Mouse (Mus musculus): Measurements from ENCODE around the gene Gm3488. TPM values are rescaled to one million over a fixed set of nuclear protein-coding genes. Genes with fewer than 3 reads are reported as not detected.
"Not testable (repeated sequence)": the region's sequence is repeated elsewhere in the genome, so short reads cannot be mapped to it uniquely, and the experiment has no call there.

The Gm3488 gene
- not detected in 2 replicates for polyA plus RNA-seq (2012; ENCODE audit: insufficient read depth, low replicate concordance)

- H3K9me3 ChIP-seq; H3K36me3 ChIP-seq (replicated peaks; ENCODE audit: low read length); H3K27me3 ChIP-seq (replicated peaks); H3K4me1 ChIP-seq; H3K4me3 ChIP-seq (replicated peaks): not testable (repeated sequence)
These were observed at the start of gene Gm3488 for GRCm38 (mm10) chr14:5501374-5501773. TSS of gene Gm3488 (plus strand) at chr14:5501674.

GRCm38 (mm10) chr14:5455367-5455766 lies 46.1 kb upstream of the Gm3488 start, which contains the start of gene Gm3194:
TSS of gene Gm3194 (minus strand) at chr14:5455467.
- not testable (repeated sequence) for H3K4me3 ChIP-seq (replicated peaks); H3K36me3 ChIP-seq (replicated peaks; ENCODE audit: low read length); H3K9me3 ChIP-seq; H3K4me1 ChIP-seq; H3K27me3 ChIP-seq (replicated peaks)

DNA sequence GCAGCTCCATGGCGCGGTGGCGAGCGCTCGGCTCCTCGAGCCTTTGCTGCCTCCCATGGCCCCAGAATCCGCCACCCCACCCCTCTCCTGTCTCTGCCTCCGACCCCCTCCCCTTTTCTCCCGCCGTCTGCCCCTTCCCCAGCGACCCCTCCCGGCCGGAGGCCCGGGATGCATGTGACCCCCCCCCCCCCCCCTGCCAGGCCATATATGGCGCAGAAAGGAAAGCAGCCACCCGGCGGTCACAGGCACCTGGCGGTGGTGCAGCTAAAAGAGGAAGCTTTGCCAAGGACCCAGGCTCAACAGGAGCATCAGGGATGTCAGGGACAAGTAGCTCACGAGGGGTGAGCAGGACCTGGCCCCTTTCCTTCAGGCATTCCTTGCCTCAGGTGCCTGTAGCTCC lies 41.0 kb upstream of the Gm3488 start:
- not testable (repeated sequence) for H3K9me3 ChIP-seq; H3K4me3 ChIP-seq (replicated peaks); H3K4me1 ChIP-seq; H3K27me3 ChIP-seq (replicated peaks); H3K36me3 ChIP-seq (replicated peaks; ENCODE audit: low read length)

DNA sequence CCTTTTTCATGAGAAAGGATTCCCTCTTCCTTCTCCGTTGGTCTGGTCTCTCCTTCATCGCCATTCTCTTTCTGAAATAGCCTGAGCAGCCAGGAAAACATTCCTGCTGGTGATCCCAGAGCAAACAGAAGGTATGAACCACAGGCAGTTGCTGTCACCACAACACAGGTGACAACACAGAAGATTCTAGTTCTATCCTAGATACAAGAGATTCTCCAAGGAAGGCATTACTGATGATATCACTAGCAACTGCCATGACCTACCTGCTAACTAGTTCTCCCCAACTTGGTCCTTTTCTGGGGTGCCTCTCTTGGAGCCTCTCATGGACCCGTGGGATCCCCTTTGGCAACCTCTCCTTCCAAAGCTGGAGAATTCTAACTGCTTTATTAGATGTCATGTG lies 23.7 kb upstream of the Gm3488 start, which contains the start of gene Gm8246:
TSS of gene Gm8246 (minus strand) at position 101 of the 400 bp plus-strand sequence.
- H3K4me3 ChIP-seq (replicated peaks); H3K36me3 ChIP-seq (replicated peaks; ENCODE audit: low read length); H3K9me3 ChIP-seq; H3K27me3 ChIP-seq (replicated peaks); H3K4me1 ChIP-seq: not testable (repeated sequence)

DNA sequence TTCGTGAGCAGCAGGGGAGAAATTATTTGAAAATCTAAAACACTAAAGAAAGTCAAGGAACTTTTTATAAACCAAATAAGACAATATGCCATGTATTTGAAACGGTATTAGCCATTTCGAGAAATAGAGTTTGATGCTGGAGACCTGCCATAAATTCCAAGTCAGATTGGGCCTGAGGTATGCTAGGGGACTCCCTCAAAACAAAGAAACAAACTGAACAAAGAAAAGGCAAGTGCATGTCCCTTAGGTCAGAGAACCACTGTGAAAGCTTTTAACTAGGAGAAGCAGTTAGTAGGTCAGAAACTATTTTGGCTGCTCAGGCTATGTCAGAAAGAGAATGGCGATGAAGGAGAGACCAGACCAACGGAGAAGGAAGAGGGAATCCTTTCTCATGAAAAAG lies 17.6 kb upstream of the Gm3488 start, which contains the start of gene Gm3187:
TSS of gene Gm3187 (plus strand) at position 301 of the 400 bp plus-strand sequence.
- not testable (repeated sequence) for H3K9me3 ChIP-seq; H3K27me3 ChIP-seq (replicated peaks); H3K4me1 ChIP-seq; H3K36me3 ChIP-seq (replicated peaks; ENCODE audit: low read length); H3K4me3 ChIP-seq (replicated peaks)

DNA sequence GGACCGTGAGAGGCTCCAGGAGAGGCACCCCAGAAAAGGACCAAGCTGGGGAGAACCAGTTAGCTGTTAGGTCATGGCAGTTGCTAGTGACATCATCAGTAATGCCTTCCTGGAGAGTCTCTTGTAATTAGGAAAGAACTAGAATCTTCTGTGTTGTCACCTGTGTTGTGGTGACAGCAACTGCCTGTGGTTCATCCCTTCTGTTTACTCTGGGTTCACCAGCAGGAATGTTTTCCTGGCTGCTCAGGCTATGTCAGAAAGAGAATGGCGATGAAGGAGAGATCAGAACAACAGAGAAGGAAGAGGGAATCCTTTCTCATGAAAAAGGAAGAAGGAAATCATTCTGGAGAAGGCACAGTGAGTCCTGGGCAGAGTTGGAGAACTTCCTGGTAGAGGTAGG lies 36.7 kb downstream of the Gm3488 start, which contains the start of gene Gm3532:
TSS of gene Gm3532 (plus strand) at position 301 of the 400 bp plus-strand sequence.
- not testable (repeated sequence) for H3K4me1 ChIP-seq; H3K27me3 ChIP-seq (replicated peaks); H3K9me3 ChIP-seq; H3K4me3 ChIP-seq (replicated peaks); H3K36me3 ChIP-seq (replicated peaks; ENCODE audit: low read length)

Other genes with a start within 250 kb of the Gm3488 start
- gene Gm3526, start 241.1 kb upstream of the Gm3488 start, polyA plus RNA-seq (2012; ENCODE audit: insufficient read depth, low replicate concordance) = not detected in 2 replicates
- not detected in 2 replicates for gene Gm3542, start 166.7 kb upstream of the Gm3488 start, polyA plus RNA-seq (2012; ENCODE audit: insufficient read depth, low replicate concordance)
- gene Gm3500, start 112.6 kb upstream of the Gm3488 start, polyA plus RNA-seq (2012; ENCODE audit: insufficient read depth, low replicate concordance) = not detected in 2 replicates
- gene Gm3194, start 46.2 kb upstream of the Gm3488 start, polyA plus RNA-seq (2012; ENCODE audit: insufficient read depth, low replicate concordance) = not detected in 2 replicates
- not detected in 2 replicates for gene Gm8246, start 23.8 kb upstream of the Gm3488 start, polyA plus RNA-seq (2012; ENCODE audit: insufficient read depth, low replicate concordance)
- gene Gm3187, start 17.5 kb upstream of the Gm3488 start, polyA plus RNA-seq (2012; ENCODE audit: insufficient read depth, low replicate concordance) = not detected in 2 replicates
- gene Gm3532, start 36.8 kb downstream of the Gm3488 start, polyA plus RNA-seq (2012; ENCODE audit: insufficient read depth, low replicate concordance) = not detected in 2 replicates
- gene Gm8265, start 131.4 kb downstream of the Gm3488 start, polyA plus RNA-seq (2012; ENCODE audit: insufficient read depth, low replicate concordance) = not detected in 2 replicates
- not detected in 2 replicates for gene Gm9603, start 185.8 kb downstream of the Gm3488 start, polyA plus RNA-seq (2012; ENCODE audit: insufficient read depth, low replicate concordance)
- not detected in 2 replicates for gene Gm3373, start 239.9 kb downstream of the Gm3488 start, polyA plus RNA-seq (2012; ENCODE audit: insufficient read depth, low replicate concordance)

All from megakaryocyte, embryonic 14.5 days (primary cell).